Mouse (Mus musculus): ENCODE data around the gene Ano10. TPM values are rescaled to one million over a fixed set of nuclear protein-coding genes. Genes with fewer than 3 reads are reported as not detected.
"Not testable (repeated sequence)": the region's sequence is repeated elsewhere in the genome, so short reads cannot be mapped to it uniquely, and the experiment has no call there.

The Ano10 gene
- polyA plus RNA-seq, 1 experiment: 42.2 TPM

DNA sequence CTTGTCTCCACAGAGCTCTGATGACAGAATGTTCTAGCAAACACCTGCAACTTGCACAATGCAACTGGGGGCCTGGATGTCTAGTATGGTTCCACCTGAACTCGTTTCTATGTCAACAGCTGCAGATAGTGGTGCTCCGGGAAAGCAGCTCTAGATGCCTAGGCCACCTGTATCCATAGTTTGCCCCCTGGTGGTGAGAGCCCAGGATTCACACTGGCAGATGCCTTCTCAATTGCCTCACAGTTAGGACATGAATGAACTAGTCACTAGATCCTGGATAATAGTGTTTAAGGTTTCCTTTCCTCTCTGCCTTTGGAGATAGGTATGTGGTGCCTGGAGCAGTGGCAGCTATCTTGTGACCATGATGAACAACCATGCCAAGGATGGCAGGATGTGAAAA is 109.2 kb downstream of the Ano10 start:
- Histone ChIP-seq H3K4me3 (ENCODE audit: insufficient read depth, low read depth, low read length) (no peak overlapping the region), H3K27ac (replicated peaks; ENCODE audit: low read depth, low read length) (peak overlapping the region; percentile 86), H3K4me1 (ENCODE audit: control insufficient read depth, insufficient read depth, insufficient read length, low read length) (peaks cover 34% of the 10 kb centered on the region)

DNA sequence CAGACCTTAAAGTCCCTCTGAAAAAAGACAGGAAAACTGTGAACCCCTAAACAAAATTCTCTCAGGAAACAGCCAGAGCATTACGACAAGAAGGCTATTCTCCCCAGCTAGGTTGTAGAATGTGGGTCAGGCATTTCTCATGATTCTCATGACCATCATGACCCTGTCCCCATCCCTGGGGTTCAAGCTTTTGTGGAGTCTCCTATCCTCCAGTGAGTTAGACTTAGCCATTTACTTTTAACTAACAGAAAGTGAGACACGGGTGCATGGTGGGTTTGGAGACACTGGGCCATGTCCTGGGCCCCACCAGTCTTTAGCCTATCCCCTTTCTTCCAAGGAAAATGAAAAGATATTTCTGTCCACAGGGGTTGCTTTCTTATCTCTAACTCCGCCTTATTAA is 109.9 kb downstream of the Ano10 start:
- Histone ChIP-seq H3K4me3 (ENCODE audit: insufficient read depth, low read depth, low read length) (no peak overlapping the region), H3K27ac (replicated peaks; ENCODE audit: low read depth, low read length) (peak overlapping the region; percentile 15; the same call in 1 of the 2 replicates), H3K4me1 (ENCODE audit: control insufficient read depth, insufficient read depth, insufficient read length, low read length) (peaks cover 41% of the 10 kb centered on the region)

DNA sequence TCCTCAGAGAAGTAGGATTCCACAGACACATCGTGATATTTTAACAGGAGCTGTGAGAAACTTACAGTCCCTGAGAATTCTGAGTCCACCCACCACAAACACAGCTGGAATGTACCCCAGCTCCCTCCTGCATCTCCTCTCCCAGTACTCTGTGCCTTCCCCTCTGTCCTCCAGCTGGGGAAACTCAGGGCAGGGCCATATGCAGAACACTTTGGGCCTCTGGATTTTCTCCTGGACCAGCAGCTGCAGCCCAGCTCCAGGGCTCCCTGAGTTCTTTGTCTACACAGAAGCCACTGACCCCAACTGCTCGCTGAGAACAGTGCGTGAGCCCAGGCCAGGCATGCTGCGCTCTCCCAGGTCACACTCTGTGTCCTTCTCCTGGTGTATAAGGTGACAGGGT is 111.1 kb downstream of the Ano10 start:
- Histone ChIP-seq H3K4me1 (ENCODE audit: control insufficient read depth, insufficient read depth, insufficient read length, low read length) (peaks cover 48% of the 10 kb centered on the region), H3K4me3 (ENCODE audit: insufficient read depth, low read depth, low read length) (no peak overlapping the region), H3K27ac (replicated peaks; ENCODE audit: low read depth, low read length) (no peak overlapping the region)

DNA sequence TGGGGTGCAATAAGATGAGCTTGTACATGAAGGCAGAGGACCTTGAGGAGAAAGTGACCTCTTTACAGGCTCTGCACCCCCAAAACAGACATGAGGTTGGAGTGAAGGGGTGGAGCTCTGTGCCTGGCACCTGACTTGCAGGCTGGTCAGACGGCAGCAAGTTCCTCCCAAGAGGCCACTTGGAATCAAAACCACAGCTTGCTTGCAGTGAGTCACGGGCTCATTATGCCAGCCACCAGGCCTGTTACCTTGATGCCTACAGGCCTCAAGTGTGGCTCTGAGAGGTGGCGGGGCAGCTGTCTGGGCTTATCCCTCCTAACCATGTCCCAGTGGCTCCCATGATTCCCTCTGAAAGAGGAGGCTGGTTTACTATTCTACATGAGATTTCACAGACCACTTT is 114.1 kb downstream of the Ano10 start:
- Histone ChIP-seq H3K4me3 (ENCODE audit: insufficient read depth, low read depth, low read length) (no peak overlapping the region), H3K4me1 (ENCODE audit: control insufficient read depth, insufficient read depth, insufficient read length, low read length) (peaks cover 43% of the 10 kb centered on the region), H3K27ac (replicated peaks; ENCODE audit: low read depth, low read length) (peak overlapping the region; percentile 91)

DNA sequence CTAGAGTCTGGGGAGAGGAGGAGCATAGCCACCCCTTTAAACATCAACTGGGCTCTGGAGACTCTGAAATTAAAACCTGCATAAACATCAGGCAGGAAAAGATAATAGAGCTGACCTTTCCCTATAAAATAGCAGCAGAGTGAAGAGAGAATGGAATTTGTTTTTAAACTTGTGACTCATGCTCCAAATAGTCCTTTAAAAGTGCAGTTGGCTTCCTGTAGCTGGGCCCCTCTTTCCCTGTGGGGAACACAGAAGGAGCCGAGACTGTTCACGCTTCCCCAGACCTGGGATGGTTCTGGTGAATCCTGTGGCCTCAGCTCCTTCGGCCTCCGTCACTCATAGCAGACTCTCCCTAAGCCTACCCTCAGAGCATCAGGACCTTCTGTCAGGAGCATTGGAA is 115.8 kb downstream of the Ano10 start:
- Histone ChIP-seq H3K4me1 (ENCODE audit: control insufficient read depth, insufficient read depth, insufficient read length, low read length) (peaks cover 50% of the 10 kb centered on the region), H3K27ac (replicated peaks; ENCODE audit: low read depth, low read length) (peak overlapping the region; percentile 91)

DNA sequence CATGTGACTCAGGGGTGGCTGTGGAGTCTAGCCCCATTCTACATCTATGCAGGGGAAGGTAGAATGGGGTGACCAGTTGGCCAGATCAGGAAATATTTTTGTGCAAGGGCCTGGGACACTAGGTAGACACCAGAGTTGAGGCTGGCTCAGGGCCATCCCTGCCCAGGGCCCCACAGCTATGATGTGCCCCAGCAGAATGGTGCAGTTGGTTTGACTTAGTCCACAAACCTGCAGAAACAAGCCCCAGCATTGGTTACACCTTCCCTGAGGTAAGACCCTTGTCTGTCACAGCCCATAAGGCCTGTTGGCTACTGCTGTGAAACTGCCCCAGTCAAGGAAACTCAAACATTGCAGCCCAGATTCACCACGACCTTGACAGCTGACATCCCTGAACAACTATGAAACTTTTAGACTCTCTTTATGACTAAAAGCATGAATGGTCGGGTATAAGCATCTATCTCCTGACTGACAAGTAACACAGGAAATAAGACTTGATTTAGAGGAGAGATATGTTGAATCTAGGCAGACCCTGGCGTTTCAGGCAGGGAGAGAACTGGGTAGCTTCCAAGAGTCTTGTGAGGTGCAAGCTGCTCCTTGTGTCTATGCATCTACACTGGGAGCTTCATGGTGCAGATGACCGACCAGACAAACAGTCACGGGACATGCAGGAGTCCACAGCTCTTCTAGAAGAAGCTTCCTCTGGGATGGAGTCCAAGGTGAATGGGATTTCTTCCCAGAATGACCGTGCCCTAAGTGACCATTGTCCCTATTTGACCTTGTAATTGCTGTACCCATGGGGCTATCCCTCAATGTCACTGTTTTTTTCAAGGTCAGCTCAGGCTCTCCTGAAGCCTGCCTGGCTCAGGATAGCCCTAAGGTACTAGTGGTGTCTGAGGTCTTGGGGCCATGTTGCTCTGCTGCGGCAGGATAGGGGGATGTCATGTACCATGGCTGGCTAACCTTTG is 116.7 kb downstream of the Ano10 start:
- H3K27ac ChIP-seq (replicated peaks; ENCODE audit: low read depth, low read length): peak overlapping the region; percentile 91
- peaks cover 52% of the 10 kb centered on the region for H3K4me1 ChIP-seq (ENCODE audit: control insufficient read depth, insufficient read depth, insufficient read length, low read length)
- H3K4me3 ChIP-seq (ENCODE audit: insufficient read depth, low read depth, low read length): no peak overlapping the region

More for the DNA sequence above, 115.8 kb downstream of the Ano10 start:
- H3K4me3 ChIP-seq (ENCODE audit: insufficient read depth, low read depth, low read length): no peak overlapping the region

DNA sequence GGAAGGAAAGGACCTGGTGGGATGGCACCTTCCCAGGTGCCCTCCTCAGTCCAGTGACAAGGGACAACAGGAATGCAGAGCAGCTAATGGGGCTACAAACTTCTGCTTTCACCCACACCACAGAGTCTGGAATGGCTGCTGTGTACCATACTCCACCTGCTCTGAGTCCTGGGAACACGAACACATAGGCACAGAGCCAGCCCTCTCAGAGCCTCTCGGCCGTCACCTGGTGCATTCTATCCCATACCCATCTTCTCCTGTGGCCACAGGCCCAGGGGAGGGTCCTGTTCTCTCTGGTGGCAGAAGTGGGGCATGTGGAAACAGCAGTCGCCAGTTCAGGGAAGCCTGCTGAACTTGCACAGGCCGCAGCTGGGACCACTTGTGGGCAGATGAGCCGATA is 119.5 kb downstream of the Ano10 start:
- Histone ChIP-seq H3K4me1 (ENCODE audit: control insufficient read depth, insufficient read depth, insufficient read length, low read length) (peaks cover 44% of the 10 kb centered on the region), H3K4me3 (ENCODE audit: insufficient read depth, low read depth, low read length) (no peak overlapping the region), H3K27ac (replicated peaks; ENCODE audit: low read depth, low read length) (0 out of 2 replicates have a peak overlapping the region, but pooled peaks have one; percentile 9)

DNA sequence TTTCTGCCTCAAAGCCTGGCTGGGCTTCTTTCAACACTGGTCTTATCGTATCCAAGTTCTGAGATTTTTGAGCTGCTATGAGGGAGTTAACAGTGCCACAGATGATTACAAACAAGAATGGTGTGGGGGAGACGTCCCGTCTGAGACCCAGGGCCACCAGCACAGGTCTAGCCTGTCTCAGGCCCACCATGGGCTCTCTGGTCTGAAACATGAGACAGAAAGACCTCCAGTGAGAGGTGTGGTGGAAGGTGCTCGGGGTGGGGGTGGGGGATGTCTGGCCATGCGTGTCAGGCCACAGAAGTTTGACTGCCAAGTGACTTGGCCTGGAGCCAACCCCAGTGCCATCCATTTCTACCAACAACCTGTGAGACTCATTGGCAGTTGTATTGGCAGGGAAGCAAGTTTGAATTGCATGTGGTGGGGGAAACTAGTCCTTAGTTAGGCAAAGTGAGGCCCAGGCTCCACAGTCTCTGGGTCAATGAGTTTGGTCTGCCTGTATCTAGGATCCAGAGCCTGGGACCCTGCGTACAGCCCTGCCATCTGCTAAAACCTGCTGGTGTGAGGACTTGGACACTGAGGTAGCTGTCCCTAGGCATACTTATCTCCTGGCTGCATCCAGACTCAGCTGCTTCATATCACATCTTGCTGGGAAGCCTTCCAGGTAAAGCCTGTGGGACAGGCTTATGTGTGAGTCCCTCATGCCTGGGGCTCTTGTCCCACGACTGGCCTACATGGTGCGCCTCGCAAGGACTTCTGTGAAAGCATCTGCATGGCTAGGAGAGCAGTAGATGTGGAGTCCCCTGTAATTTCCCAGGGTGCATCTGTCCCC is 120.6 kb downstream of the Ano10 start:
- H3K4me3 ChIP-seq (ENCODE audit: insufficient read depth, low read depth, low read length): no peak overlapping the region
- peaks cover 33% of the 10 kb centered on the region for H3K4me1 ChIP-seq (ENCODE audit: control insufficient read depth, insufficient read depth, insufficient read length, low read length)
- H3K27ac ChIP-seq (replicated peaks; ENCODE audit: low read depth, low read length): peak overlapping the region; percentile 25

DNA sequence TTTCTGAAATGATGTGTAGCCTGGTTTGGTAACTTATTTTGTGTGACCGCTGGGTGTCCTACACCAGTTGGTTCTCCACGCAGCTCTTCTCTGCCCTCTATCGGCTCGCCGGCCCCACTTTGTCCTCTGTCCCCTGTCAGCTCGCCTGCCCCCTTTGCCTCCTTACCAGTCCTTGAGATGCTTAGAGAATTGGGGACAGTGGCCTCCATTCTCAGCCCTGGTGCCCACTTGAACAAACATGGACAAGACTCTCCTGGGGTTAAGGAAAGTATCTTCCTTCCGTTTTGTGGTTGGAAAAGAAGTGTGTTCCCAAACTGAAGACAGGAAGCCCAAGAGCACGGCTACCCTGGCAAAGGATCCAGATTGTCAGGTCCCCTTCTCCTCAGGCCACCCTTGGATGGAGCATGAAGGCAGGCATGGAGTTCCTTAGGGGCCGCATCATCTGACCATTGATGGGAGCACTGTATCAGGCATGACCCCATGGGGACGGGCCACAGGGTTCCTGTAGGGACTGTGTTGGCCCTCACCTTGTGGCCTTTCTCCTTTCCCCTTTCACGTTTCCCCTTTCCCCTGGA is 121.5 kb downstream of the Ano10 start:
- Histone ChIP-seq H3K27ac (replicated peaks; ENCODE audit: low read depth, low read length) (peak overlapping the region; percentile 15), H3K4me3 (ENCODE audit: insufficient read depth, low read depth, low read length) (no peak overlapping the region)

DNA sequence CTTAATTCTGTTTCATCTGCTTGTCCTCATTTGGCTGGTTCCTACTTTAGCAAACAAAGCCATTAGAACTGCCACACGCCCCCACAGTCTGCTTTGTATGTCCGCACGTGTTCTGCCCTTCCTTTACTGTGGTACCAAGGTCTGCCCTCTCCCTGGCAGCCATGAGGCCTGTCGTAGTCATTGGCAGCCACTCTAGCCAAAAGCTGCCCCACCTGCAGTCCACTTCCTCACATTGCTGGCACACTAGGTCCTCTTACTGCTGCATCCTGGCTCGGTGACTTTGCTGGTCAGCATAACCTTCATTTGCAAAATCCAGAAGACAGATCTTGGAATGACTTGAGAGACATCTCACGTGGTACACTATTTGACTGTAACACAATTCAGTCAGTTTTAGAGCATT is 124.3 kb downstream of the Ano10 start:
- Histone ChIP-seq H3K4me1 (ENCODE audit: control insufficient read depth, insufficient read depth, insufficient read length, low read length) (peaks cover 11% of the 10 kb centered on the region), H3K4me3 (ENCODE audit: insufficient read depth, low read depth, low read length) (no peak overlapping the region), H3K27ac (replicated peaks; ENCODE audit: low read depth, low read length) (peak overlapping the region; percentile 61; the same call in 1 of the 2 replicates)

More for the DNA sequence above, 121.5 kb downstream of the Ano10 start:
- H3K4me1 ChIP-seq (ENCODE audit: control insufficient read depth, insufficient read depth, insufficient read length, low read length): peaks cover 25% of the 10 kb centered on the region

DNA sequence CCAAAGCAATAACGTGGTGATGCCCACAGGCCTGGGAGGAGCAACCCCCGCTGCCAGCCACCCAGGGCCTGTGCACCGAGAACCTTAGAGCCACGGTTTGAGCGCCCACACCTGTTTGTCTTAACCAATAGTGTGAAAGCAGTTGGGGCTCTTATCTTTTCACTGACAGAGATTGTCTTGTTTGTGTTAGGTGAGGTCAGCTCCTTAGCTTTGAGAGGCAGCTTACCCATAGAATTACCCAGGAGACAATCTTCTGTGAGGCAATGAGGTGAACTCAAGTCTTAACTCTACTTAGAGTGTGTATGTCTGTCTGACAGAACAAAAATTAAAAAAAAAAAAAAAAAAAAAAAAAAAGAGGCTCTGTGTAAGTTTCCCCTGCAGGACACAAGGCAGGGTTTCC is 126.5 kb downstream of the Ano10 start:
- H3K4me3 ChIP-seq (ENCODE audit: insufficient read depth, low read depth, low read length); H3K4me1 ChIP-seq (ENCODE audit: control insufficient read depth, insufficient read depth, insufficient read length, low read length); H3K27ac ChIP-seq (replicated peaks; ENCODE audit: low read depth, low read length): not testable (repeated sequence)

DNA sequence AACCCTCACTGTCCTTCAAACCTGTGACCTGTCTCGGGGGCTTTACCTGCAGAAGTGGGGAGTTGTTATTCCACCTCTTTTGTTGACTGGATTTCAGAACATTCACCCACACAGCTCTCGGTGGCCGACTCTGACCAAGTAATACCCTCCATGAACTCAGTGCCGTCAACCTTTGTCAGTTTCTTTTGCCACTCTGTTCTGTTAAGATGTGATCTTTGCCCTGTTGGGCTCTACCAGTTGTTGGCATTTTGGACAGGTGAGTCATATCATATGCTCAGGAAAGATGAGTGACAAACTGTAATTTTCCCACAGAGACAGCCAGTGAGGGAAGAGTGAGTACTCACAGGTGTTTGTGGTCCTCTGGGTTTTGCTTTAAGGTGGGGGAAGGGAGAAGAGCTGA is 129.7 kb downstream of the Ano10 start:
- no peak overlapping the region for H3K27ac ChIP-seq (replicated peaks; ENCODE audit: low read depth, low read length)
- no peaks in the 10 kb centered on the region for H3K4me1 ChIP-seq (ENCODE audit: control insufficient read depth, insufficient read depth, insufficient read length, low read length)
- H3K4me3 ChIP-seq (ENCODE audit: insufficient read depth, low read depth, low read length): no peak overlapping the region

DNA sequence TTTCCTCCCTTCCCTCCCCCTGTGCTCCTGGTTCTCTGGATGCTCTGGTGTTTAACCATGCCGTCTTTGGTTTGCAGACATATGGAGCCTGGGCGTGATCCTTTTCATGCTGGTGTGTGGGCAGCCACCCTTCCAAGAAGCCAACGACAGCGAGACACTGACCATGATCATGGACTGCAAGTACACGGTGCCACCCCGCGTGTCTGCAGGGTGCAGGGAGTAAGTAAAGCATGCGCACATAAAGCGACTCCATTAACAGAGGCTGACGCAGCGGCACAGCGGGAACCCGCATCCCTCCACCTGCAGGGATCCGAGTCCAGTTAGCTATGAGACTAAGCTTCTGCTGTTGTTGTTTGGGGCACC is 137.2 kb downstream of the Ano10 start:
- Histone ChIP-seq H3K27ac (replicated peaks; ENCODE audit: low read depth, low read length) (no peak overlapping the region), H3K4me3 (ENCODE audit: insufficient read depth, low read depth, low read length) (no peak overlapping the region), H3K4me1 (ENCODE audit: control insufficient read depth, insufficient read depth, insufficient read length, low read length) (peaks cover 23% of the 10 kb centered on the region)

DNA sequence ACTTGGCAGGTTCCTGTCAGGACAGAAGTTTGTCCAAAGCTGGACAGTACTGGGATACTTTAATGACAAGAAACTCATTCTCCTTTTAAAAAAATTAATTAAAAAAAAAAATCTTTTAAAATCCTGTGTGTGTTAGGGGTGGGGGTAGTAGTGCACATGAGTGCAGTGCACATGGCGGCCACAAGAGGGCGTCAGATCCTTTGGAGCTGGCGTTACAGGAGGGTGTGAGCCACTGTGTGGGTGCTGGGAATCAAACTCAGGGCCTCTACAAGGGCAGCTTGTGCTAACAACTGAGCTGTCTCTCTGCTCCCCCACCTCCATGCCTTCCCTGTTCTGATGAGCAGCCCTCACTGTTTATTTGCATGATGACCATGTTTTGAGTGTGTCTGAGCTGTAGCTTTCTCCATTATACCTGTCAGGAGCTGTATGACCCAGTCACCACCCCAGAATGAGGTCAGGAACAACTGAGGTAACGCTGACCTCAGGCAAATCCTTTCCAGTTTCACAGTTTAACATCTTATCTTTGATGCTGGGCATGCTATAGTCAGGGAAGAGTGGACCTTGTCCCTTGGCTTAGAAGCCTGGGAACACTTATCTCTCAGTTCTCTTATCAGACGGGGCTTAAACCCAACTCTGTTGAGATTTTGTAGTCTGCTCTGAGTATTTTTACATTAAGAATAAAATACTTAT is 137.7 kb downstream of the Ano10 start:
- peaks cover 28% of the 10 kb centered on the region for H3K4me1 ChIP-seq (ENCODE audit: control insufficient read depth, insufficient read depth, insufficient read length, low read length)
- no peak overlapping the region for H3K4me3 ChIP-seq (ENCODE audit: insufficient read depth, low read depth, low read length)
- peak overlapping the region; percentile 28; the same call in 1 of the 2 replicates for H3K27ac ChIP-seq (replicated peaks; ENCODE audit: low read depth, low read length)

Measured in brown adipose tissue, adult 24 weeks (tissue).